Mouse (Mus musculus) WW6 (cell line): ENCODE results near the gene Mcm7.

Source experiments
- DNase-seq: peaks from one replicate; pipeline ENCODE4 v3.0.0-alpha.2; 2013; ENCODE audit warnings: low read depth, low spot score

Mcm7 gene

GRCm38 (mm10) chr5:138155443-138155976 lies 16.7 kb downstream of the Mcm7 start, which contains the start of gene Zfp113:
TSS of gene Zfp113 (minus strand) at chr5:138155744.
- DNase-seq = peak; percentile 85

- DNase-seq = no peak
These were observed 17.8 kb downstream of the Mcm7 start for GRCm38 (mm10) chr5:138154390-138154789.

GRCm38 (mm10) chr5:138138585-138138984 lies 33.6 kb downstream of the Mcm7 start:
- DNase-seq = no peak

- DNase-seq = no peak
These were observed 34.2 kb downstream of the Mcm7 start for GRCm38 (mm10) chr5:138137935-138138549.

GRCm38 (mm10) chr5:138137257-138137656 lies 35.0 kb downstream of the Mcm7 start:
- DNase-seq = no peak

GRCm38 (mm10) chr5:138132425-138133064 lies 39.7 kb downstream of the Mcm7 start:
- no peak for DNase-seq

GRCm38 (mm10) chr5:138118041-138118440 lies 54.2 kb downstream of the Mcm7 start:
- no peak for DNase-seq

GRCm38 (mm10) chr5:138117199-138118015 lies 54.8 kb downstream of the Mcm7 start:
- DNase-seq = no peak

- DNase-seq = peak; percentile 70
These were observed 55.7 kb downstream of the Mcm7 start, which contains the start of gene Zscan21 for GRCm38 (mm10) chr5:138116255-138117198. TSS of gene Zscan21 (plus strand) at chr5:138116903.
